Mouse (Mus musculus) CD4-positive helper T cell, adult 2 months (primary cell): Measurements from ENCODE around the gene Garnl3.
"Not testable (repeated sequence)": the region's sequence is repeated elsewhere in the genome, so short reads cannot be mapped to it uniquely, and the experiment has no call there.

Source experiments
- DNase-seq: peaks from one replicate; pipeline ENCODE4 v3.0.0-alpha.2; 2012; ENCODE audit warnings: low read depth, missing footprints, low spot score

Garnl3 gene

GRCm38 (mm10) chr2:33025040-33025439 lies 106.4 kb downstream of the Garnl3 start:
- peak; percentile 37 for DNase-seq

GRCm38 (mm10) chr2:33024564-33024963 lies 106.9 kb downstream of the Garnl3 start:
- DNase-seq, result no peak

- no peak for DNase-seq
Observed at GRCm38 (mm10) chr2:33022846-33023245, 108.6 kb downstream of the Garnl3 start.

GRCm38 (mm10) chr2:33018026-33018425 lies 113.4 kb downstream of the Garnl3 start:
- peak; percentile 28 for DNase-seq

GRCm38 (mm10) chr2:33017191-33017590 lies 114.3 kb downstream of the Garnl3 start:
- DNase-seq, result no peak

GRCm38 (mm10) chr2:33014877-33015276 lies 116.6 kb downstream of the Garnl3 start:
- no peak for DNase-seq

- DNase-seq, result not testable (repeated sequence)
Observed at GRCm38 (mm10) chr2:33009055-33009454, 122.4 kb downstream of the Garnl3 start.

GRCm38 (mm10) chr2:33005041-33005440 lies 126.4 kb downstream of the Garnl3 start:
- DNase-seq, result no peak

GRCm38 (mm10) chr2:33002144-33002543 lies 129.3 kb downstream of the Garnl3 start:
- DNase-seq, result no peak

- no peak for DNase-seq
Observed at GRCm38 (mm10) chr2:32999752-33000151, 131.7 kb downstream of the Garnl3 start.

GRCm38 (mm10) chr2:32997792-32998191 lies 133.7 kb downstream of the Garnl3 start:
- DNase-seq, result no peak

GRCm38 (mm10) chr2:32997081-32997480 lies 134.4 kb downstream of the Garnl3 start:
- DNase-seq, result no peak

- DNase-seq, result no peak
Observed at GRCm38 (mm10) chr2:32992130-32992529, 139.3 kb downstream of the Garnl3 start.

- peak; percentile 38 for DNase-seq
Observed at GRCm38 (mm10) chr2:32990167-32990832, 141.2 kb downstream of the Garnl3 start.

GRCm38 (mm10) chr2:32989376-32989775 lies 142.1 kb downstream of the Garnl3 start:
- no peak for DNase-seq

- DNase-seq, result no peak
Observed at GRCm38 (mm10) chr2:32985844-32986243, 145.6 kb downstream of the Garnl3 start.

GRCm38 (mm10) chr2:32983617-32984016 lies 147.8 kb downstream of the Garnl3 start:
- no peak for DNase-seq

- no peak for DNase-seq
Observed at GRCm38 (mm10) chr2:32982700-32983099, 148.8 kb downstream of the Garnl3 start.

GRCm38 (mm10) chr2:32981725-32982271 lies 149.7 kb downstream of the Garnl3 start, which contains the start of gene Slc2a8:
Gene Slc2a8, minus strand, starts transcription at chr2:32982083.
- peak; percentile 89 for DNase-seq

- DNase-seq, result no peak
Observed at GRCm38 (mm10) chr2:32981281-32981680, 150.2 kb downstream of the Garnl3 start.

- DNase-seq, result no peak
Observed at GRCm38 (mm10) chr2:32979675-32980074, 151.8 kb downstream of the Garnl3 start.

- no peak for DNase-seq
Observed at GRCm38 (mm10) chr2:32978675-32979074, 152.8 kb downstream of the Garnl3 start.

- DNase-seq, result no peak
Observed at GRCm38 (mm10) chr2:32977114-32977513, 154.3 kb downstream of the Garnl3 start.
